Mouse (Mus musculus): Measurements from ENCODE around the gene Heatr9. TPM values are rescaled to one million over a fixed set of nuclear protein-coding genes. Genes with fewer than 3 reads are reported as not detected.

Gene Heatr9
- polyA plus RNA-seq, 1 experiment: 10.8 TPM

- no peaks in the 10 kb centered on the region for H3K36me3 ChIP-seq (ENCODE audit: control insufficient read depth, insufficient read depth, low read length)
- H3K4me3 ChIP-seq (ENCODE audit: control insufficient read depth, low read depth, low read length): no peak overlapping the region
- no peaks in the 10 kb centered on the region for H3K27me3 ChIP-seq (ENCODE audit: control insufficient read depth, insufficient read depth, low read length)
- no peak for TF ChIP-seq CTCF (IDR thresholded peaks at IDR 0.05; ENCODE audit: control insufficient read depth, insufficient read depth, insufficient replicate concordance, low read depth, low read length)
- TF ChIP-seq POLR2A (IDR thresholded peaks at IDR 0.05; ENCODE audit: control insufficient read depth, low read depth, low read length): no peak
- H3K4me1 ChIP-seq (ENCODE audit: control insufficient read depth, insufficient read depth, low read length): no peaks in the 10 kb centered on the region
- no peak overlapping the region for H3K27ac ChIP-seq (ENCODE audit: control insufficient read depth, insufficient read depth, low read depth, low read length)
These were observed 26.4 kb downstream of the Heatr9 start for GRCm38 (mm10) chr11:83495571-83495970.

GRCm38 (mm10) chr11:83491488-83491887, 30.5 kb downstream of the Heatr9 start:
- Histone ChIP-seq H3K4me1 (ENCODE audit: control insufficient read depth, insufficient read depth, low read length) (no peaks in the 10 kb centered on the region), H3K36me3 (ENCODE audit: control insufficient read depth, insufficient read depth, low read length) (no peaks in the 10 kb centered on the region), H3K4me3 (ENCODE audit: control insufficient read depth, low read depth, low read length) (no peak overlapping the region), H3K27me3 (ENCODE audit: control insufficient read depth, insufficient read depth, low read length) (no peaks in the 10 kb centered on the region), H3K27ac (ENCODE audit: control insufficient read depth, insufficient read depth, low read depth, low read length) (no peak overlapping the region)
- TF ChIP-seq CTCF (IDR thresholded peaks at IDR 0.05; ENCODE audit: control insufficient read depth, insufficient read depth, insufficient replicate concordance, low read depth, low read length): no peak
- TF ChIP-seq POLR2A (IDR thresholded peaks at IDR 0.05; ENCODE audit: control insufficient read depth, low read depth, low read length): no peak

GRCm38 (mm10) chr11:83473235-83474016, 48.5 kb downstream of the Heatr9 start:
- H3K36me3 ChIP-seq (ENCODE audit: control insufficient read depth, insufficient read depth, low read length): no peaks in the 10 kb centered on the region

GRCm38 (mm10) chr11:83472324-83473234, 49.4 kb downstream of the Heatr9 start, which contains the start of gene Taf15:
Gene Taf15, plus strand, starts transcription at chr11:83473086.
- TF ChIP-seq POLR2A (IDR thresholded peaks at IDR 0.05; ENCODE audit: control insufficient read depth, low read depth, low read length): peak; percentile 93
- TF ChIP-seq CTCF (IDR thresholded peaks at IDR 0.05; ENCODE audit: control insufficient read depth, insufficient read depth, insufficient replicate concordance, low read depth, low read length): peak; percentile 35; the same call in 1 of the 2 replicates

More at GRCm38 (mm10) chr11:83473235-83474016, 48.5 kb downstream of the Heatr9 start:
- Histone ChIP-seq H3K4me3 (ENCODE audit: control insufficient read depth, low read depth, low read length) (peak overlapping the region; percentile 99), H3K27ac (ENCODE audit: control insufficient read depth, insufficient read depth, low read depth, low read length) (peak overlapping the region; percentile 95), H3K27me3 (ENCODE audit: control insufficient read depth, insufficient read depth, low read length) (no peaks in the 10 kb centered on the region), H3K4me1 (ENCODE audit: control insufficient read depth, insufficient read depth, low read length) (peaks cover 2% of the 10 kb centered on the region; the same call in 1 of the 2 replicates)
- no peak for TF ChIP-seq CTCF (IDR thresholded peaks at IDR 0.05; ENCODE audit: control insufficient read depth, insufficient read depth, insufficient replicate concordance, low read depth, low read length)
- TF ChIP-seq POLR2A (IDR thresholded peaks at IDR 0.05; ENCODE audit: control insufficient read depth, low read depth, low read length): no peak; the same call in 1 of the 2 replicates

GRCm38 (mm10) chr11:83471766-83472165, 50.2 kb downstream of the Heatr9 start:
- Histone ChIP-seq H3K27ac (ENCODE audit: control insufficient read depth, insufficient read depth, low read depth, low read length) (peak overlapping the region; percentile 96), H3K4me3 (ENCODE audit: control insufficient read depth, low read depth, low read length) (peak overlapping the region; percentile 99)
- TF ChIP-seq POLR2A (IDR thresholded peaks at IDR 0.05; ENCODE audit: control insufficient read depth, low read depth, low read length) (no peak), CTCF (IDR thresholded peaks at IDR 0.05; ENCODE audit: control insufficient read depth, insufficient read depth, insufficient replicate concordance, low read depth, low read length) (no peak)

More at GRCm38 (mm10) chr11:83472324-83473234, 49.4 kb downstream of the Heatr9 start, which contains the start of gene Taf15:
- Histone ChIP-seq H3K36me3 (ENCODE audit: control insufficient read depth, insufficient read depth, low read length) (no peaks in the 10 kb centered on the region), H3K27ac (ENCODE audit: control insufficient read depth, insufficient read depth, low read depth, low read length) (peak within 1 kb of the TSS; percentile 96), H3K27me3 (ENCODE audit: control insufficient read depth, insufficient read depth, low read length) (no peaks in the 10 kb centered on the region), H3K4me1 (ENCODE audit: control insufficient read depth, insufficient read depth, low read length) (peaks cover 2% of the 10 kb centered on the region; the same call in 1 of the 2 replicates), H3K4me3 (ENCODE audit: control insufficient read depth, low read depth, low read length) (peak within 1 kb of the TSS; percentile 99)

GRCm38 (mm10) chr11:83468765-83469164, 53.2 kb downstream of the Heatr9 start:
- H3K36me3 ChIP-seq (ENCODE audit: control insufficient read depth, insufficient read depth, low read length): no peaks in the 10 kb centered on the region
- no peaks in the 10 kb centered on the region for H3K27me3 ChIP-seq (ENCODE audit: control insufficient read depth, insufficient read depth, low read length)
- no peak overlapping the region for H3K4me3 ChIP-seq (ENCODE audit: control insufficient read depth, low read depth, low read length)
- peaks cover 2% of the 10 kb centered on the region; the same call in 1 of the 2 replicates for H3K4me1 ChIP-seq (ENCODE audit: control insufficient read depth, insufficient read depth, low read length)
- no peak overlapping the region for H3K27ac ChIP-seq (ENCODE audit: control insufficient read depth, insufficient read depth, low read depth, low read length)
- TF ChIP-seq POLR2A (IDR thresholded peaks at IDR 0.05; ENCODE audit: control insufficient read depth, low read depth, low read length) (no peak), CTCF (IDR thresholded peaks at IDR 0.05; ENCODE audit: control insufficient read depth, insufficient read depth, insufficient replicate concordance, low read depth, low read length) (no peak)

More at GRCm38 (mm10) chr11:83471766-83472165, 50.2 kb downstream of the Heatr9 start:
- Histone ChIP-seq H3K4me1 (ENCODE audit: control insufficient read depth, insufficient read depth, low read length) (peaks cover 2% of the 10 kb centered on the region; the same call in 1 of the 2 replicates), H3K36me3 (ENCODE audit: control insufficient read depth, insufficient read depth, low read length) (no peaks in the 10 kb centered on the region), H3K27me3 (ENCODE audit: control insufficient read depth, insufficient read depth, low read length) (no peaks in the 10 kb centered on the region)
